Mouse (Mus musculus) liver, embryonic 16.5 days (tissue): ENCODE data around the gene Arid4b. TPM values are rescaled to one million over a fixed set of nuclear protein-coding genes. Genes with fewer than 3 reads are reported as not detected.

Source experiments
- ATAC-seq: fragments of 200-750 bp; cut with Nextera tagmentation; 2 replicates; pipeline ENCODE4 v1.8.0; 2017; ENCODE audit warnings: low read depth, mild to moderate bottlenecking, moderate number of reproducible peaks, moderate library complexity
- H3K27ac ChIP-seq: fragments of 300-500 bp; sonication (generic); 2 replicates; pipeline ENCODE4 v1.5.1; 2014; ENCODE audit warnings: mild to moderate bottlenecking, low read length
- H3K27me3 ChIP-seq: fragments of 300-500 bp; sonication (generic); 2 replicates; pipeline ENCODE4 v1.6.1; 2014; ENCODE audit warnings: low read depth, low read length, mixed read lengths; ENCODE audit not compliant: control insufficient read depth, insufficient read depth
- H3K36me3 ChIP-seq: fragments of 300-500 bp; sonication (generic); 2 replicates; pipeline ENCODE4 v1.6.1; 2014; ENCODE audit warnings: mild to moderate bottlenecking; ENCODE audit not compliant: control insufficient read depth, insufficient read depth
- H3K4me1 ChIP-seq: fragments of 300-500 bp; sonication (generic); 2 replicates; pipeline ENCODE4 v1.6.1; 2014; ENCODE audit warnings: low read depth, low read length, mixed read lengths; ENCODE audit not compliant: control insufficient read depth
- H3K4me2 ChIP-seq: fragments of 300-500 bp; sonication (generic); 2 replicates; pipeline ENCODE4 v1.6.1; 2014; ENCODE audit warnings: low read depth, low read length, mixed read lengths
- H3K4me3 ChIP-seq: fragments of 300-500 bp; sonication (generic); 2 replicates; pipeline ENCODE4 v1.5.1; 2014; ENCODE audit warnings: low read depth, mild to moderate bottlenecking, low read length
- H3K9ac ChIP-seq: fragments of 300-500 bp; sonication (generic); 2 replicates; pipeline ENCODE4 v1.6.1; 2014; ENCODE audit warnings: low read depth, low read length
- H3K9me3 ChIP-seq: fragments of 300-500 bp; sonication (generic); replicated peaks from 2 replicates; pipeline ENCODE4 v1.6.1; 2016; ENCODE audit warnings: low read length; ENCODE audit not compliant: control insufficient read depth
- WGBS: fragments of 180-500 bp; shearing (Covaris S2); extraction: QIAGEN DNeasy Blood & Tissue Kit; methylation state at CpG from one replicate; pipeline ENCODE4 v1.1.7; 2014; ENCODE audit not compliant: insufficient replicate concordance; 5-methylcytosine and 5-hydroxymethylcytosine counted together
- polyA plus RNA-seq: library from polyadenylated mRNA; unstranded; fragments of >200 nt; fragmentation: Nextera tagmentation; extraction: Ambion mirVana; gene quantifications from 2 replicates; pipeline ENCODE4 v1.2.1, GENCODE M21; 2015

The Arid4b gene
- polyA plus RNA-seq, 1 experiment from 2014 or later = 19.7 TPM

- Histone ChIP-seq H3K9me3 (no peaks in the 10 kb centered on the region), H3K36me3 (no peaks in the 10 kb centered on the region), H3K4me1 (no peaks in the 10 kb centered on the region), H3K27me3 (no peaks in the 10 kb centered on the region), H3K27ac (no peak overlapping the region), H3K9ac (no peak overlapping the region), H3K4me3 (no peak overlapping the region), H3K4me2 (no peak overlapping the region)
- no peak for ATAC-seq
- 74% methylated on average over 2 of the region's 2 CpGs for WGBS
These were observed 52.8 kb downstream of the Arid4b start for GRCm38 (mm10) chr13:14115805-14116204.

- peaks cover 9% of the 10 kb centered on the region for H3K36me3 ChIP-seq
- WGBS = 77% methylated on average over 1 of the region's 1 CpGs
These were observed 68.6 kb downstream of the Arid4b start for GRCm38 (mm10) chr13:14131651-14132050.

GRCm38 (mm10) chr13:14142294-14142966 is 79.4 kb downstream of the Arid4b start:
- Histone ChIP-seq H3K27me3 (no peaks in the 10 kb centered on the region), H3K4me2 (peak overlapping the region; percentile 48), H3K9ac (no peak overlapping the region), H3K9me3 (no peaks in the 10 kb centered on the region), H3K4me1 (peaks cover 7% of the 10 kb centered on the region), H3K36me3 (no peaks in the 10 kb centered on the region; the same call in 1 of the 2 replicates), H3K27ac (peak overlapping the region; percentile 2), H3K4me3 (0 out of 2 replicates have a peak overlapping the region, but pooled peaks have one; percentile 20)
- peak; percentile 95 for ATAC-seq
- 21% methylated on average over 2 of the region's 2 CpGs for WGBS

More at GRCm38 (mm10) chr13:14131651-14132050, 68.6 kb downstream of the Arid4b start:
- H3K27ac ChIP-seq = no peak overlapping the region
- H3K9ac ChIP-seq = no peak overlapping the region
- no peak overlapping the region for H3K4me2 ChIP-seq
- no peaks in the 10 kb centered on the region for H3K4me1 ChIP-seq
- H3K9me3 ChIP-seq = no peaks in the 10 kb centered on the region
- no peak overlapping the region for H3K4me3 ChIP-seq
- H3K27me3 ChIP-seq = no peaks in the 10 kb centered on the region
- ATAC-seq = no peak

GRCm38 (mm10) chr13:14177989-14178388 is 115.0 kb downstream of the Arid4b start:
- 91% methylated on average over 1 of the region's 1 CpGs for WGBS
- no peak for ATAC-seq

GRCm38 (mm10) chr13:14179669-14180068 is 116.6 kb downstream of the Arid4b start:
- 79% methylated on average over 3 of the region's 3 CpGs for WGBS
- no peak overlapping the region for H3K9ac ChIP-seq
- no peak overlapping the region for H3K4me2 ChIP-seq
- H3K4me1 ChIP-seq = no peaks in the 10 kb centered on the region
- no peaks in the 10 kb centered on the region for H3K9me3 ChIP-seq
- H3K27ac ChIP-seq = no peak overlapping the region
- H3K4me3 ChIP-seq = no peak overlapping the region
- ATAC-seq = no peak
- H3K27me3 ChIP-seq = no peaks in the 10 kb centered on the region
- no peaks in the 10 kb centered on the region; the same call in 1 of the 2 replicates for H3K36me3 ChIP-seq

More at GRCm38 (mm10) chr13:14177989-14178388, 115.0 kb downstream of the Arid4b start:
- Histone ChIP-seq H3K9me3 (no peaks in the 10 kb centered on the region), H3K27ac (no peak overlapping the region), H3K9ac (no peak overlapping the region), H3K27me3 (no peaks in the 10 kb centered on the region), H3K4me1 (no peaks in the 10 kb centered on the region), H3K4me2 (no peak overlapping the region), H3K36me3 (no peaks in the 10 kb centered on the region), H3K4me3 (no peak overlapping the region)

- H3K27me3 ChIP-seq = no peaks in the 10 kb centered on the region
- no peak overlapping the region for H3K4me2 ChIP-seq
- H3K4me3 ChIP-seq = no peak overlapping the region
- H3K4me1 ChIP-seq = no peaks in the 10 kb centered on the region
- no peak overlapping the region for H3K9ac ChIP-seq
- H3K9me3 ChIP-seq = no peaks in the 10 kb centered on the region
- H3K27ac ChIP-seq = no peak overlapping the region
- no peak for ATAC-seq
- no peaks in the 10 kb centered on the region for H3K36me3 ChIP-seq
- 39% methylated on average over 2 of the region's 2 CpGs for WGBS
These were observed 182.9 kb downstream of the Arid4b start for GRCm38 (mm10) chr13:14245946-14246345.

Other genes starting within 250 kb of the Arid4b start
- gene B3galnt2, start 108.8 kb upstream of the Arid4b start, polyA plus RNA-seq = 23.2 and 25.7 TPM in 2 replicates
- 25.6 and 26.8 TPM in 2 replicates for gene Tbce, start 23.6 kb upstream of the Arid4b start, polyA plus RNA-seq
- gene Ggps1, start 256 bp downstream of the Arid4b start, polyA plus RNA-seq = 11.9 and 12.2 TPM in 2 replicates